Mouse (Mus musculus) kidney, postnatal 10 days (tissue): ENCODE results near the gene Rnf31.

ENCODE experiments used
- DNase-seq: peaks from one replicate; pipeline ENCODE4 v3.0.0; 2021; ENCODE audit warnings: mixed read lengths

Gene Rnf31

GRCm38 (mm10) chr14:55578668-55579269 is 12.7 kb upstream of the Rnf31 start:
- peak; percentile 84 for DNase-seq

GRCm38 (mm10) chr14:55579511-55580496 is 11.7 kb upstream of the Rnf31 start:
- no peak for DNase-seq

- no peak for DNase-seq
Measured at GRCm38 (mm10) chr14:55580731-55581130, 10.8 kb upstream of the Rnf31 start.

- no peak for DNase-seq
Measured at GRCm38 (mm10) chr14:55581981-55582681, 9.4 kb upstream of the Rnf31 start.

- DNase-seq = no peak
Measured at GRCm38 (mm10) chr14:55584303-55584701, 7.2 kb upstream of the Rnf31 start.

- peak; percentile 80 for DNase-seq
Measured at GRCm38 (mm10) chr14:55584702-55585565, 6.6 kb upstream of the Rnf31 start, which contains the start of gene Emc9. Emc9 (minus strand) TSS chr14:55585302.

GRCm38 (mm10) chr14:55585566-55585960 is 5.9 kb upstream of the Rnf31 start:
- DNase-seq = no peak

- DNase-seq = no peak
Measured at GRCm38 (mm10) chr14:55586149-55586548, 5.4 kb upstream of the Rnf31 start.

GRCm38 (mm10) chr14:55589271-55589670 is 2.2 kb upstream of the Rnf31 start:
- no peak for DNase-seq

GRCm38 (mm10) chr14:55589771-55590448 is 1.6 kb upstream of the Rnf31 start:
- no peak for DNase-seq

- peak; percentile 96 for DNase-seq
Measured at GRCm38 (mm10) chr14:55590748-55591330, 669 bp upstream of the Rnf31 start, which contains the start of gene Psme2. Psme2 (minus strand) TSS chr14:55591113.

GRCm38 (mm10) chr14:55592226-55592625 is 718 bp downstream of the Rnf31 start:
- DNase-seq = peak; percentile 46

GRCm38 (mm10) chr14:55596036-55596690 is 4.7 kb downstream of the Rnf31 start:
- peak; percentile 65 for DNase-seq

- DNase-seq = no peak
Measured at GRCm38 (mm10) chr14:55598521-55599390, 7.2 kb downstream of the Rnf31 start.

GRCm38 (mm10) chr14:55603271-55603632 is 11.7 kb downstream of the Rnf31 start, which contains the start of gene Irf9:
Irf9 (plus strand) TSS chr14:55603571.
- DNase-seq = no peak

- peak; percentile 94 for DNase-seq
Measured at GRCm38 (mm10) chr14:55603633-55604576, 12.4 kb downstream of the Rnf31 start.

- DNase-seq = no peak
Measured at GRCm38 (mm10) chr14:55604823-55605222, 13.3 kb downstream of the Rnf31 start.

- DNase-seq = no peak
Measured at GRCm38 (mm10) chr14:55605743-55606459, 14.4 kb downstream of the Rnf31 start.
